Mouse (Mus musculus) heart, embryonic 10.5 days (tissue): ENCODE measurements around the gene Srpx. TPM values are rescaled to one million over a fixed set of nuclear protein-coding genes. Genes with fewer than 3 reads are reported as not detected.

Experiments
- DNase-seq: peaks from one replicate; pipeline ENCODE4 v3.0.0-alpha.2; 2017; ENCODE audit warnings: low spot score
- H3K27ac ChIP-seq: fragments of 300-500 bp; sonication (generic); 2 replicates; pipeline ENCODE4 v1.5.1; 2016; ENCODE audit warnings: mild to moderate bottlenecking
- H3K27me3 ChIP-seq: fragments of 300-500 bp; sonication (generic); 2 replicates; pipeline ENCODE4 v1.6.1; 2016; ENCODE audit warnings: mild to moderate bottlenecking; ENCODE audit not compliant: poor library complexity, insufficient read depth, severe bottlenecking
- H3K36me3 ChIP-seq: fragments of 300-500 bp; sonication (generic); 2 replicates; pipeline ENCODE4 v1.6.1; 2016; ENCODE audit warnings: mild to moderate bottlenecking, moderate library complexity
- H3K4me1 ChIP-seq: fragments of 300-500 bp; sonication (generic); 2 replicates; pipeline ENCODE4 v1.6.1; 2016; ENCODE audit warnings: mild to moderate bottlenecking
- H3K4me3 ChIP-seq: fragments of 300-500 bp; sonication (generic); 2 replicates; pipeline ENCODE4 v1.5.1; 2016; ENCODE audit warnings: mild to moderate bottlenecking, moderate library complexity
- H3K9me3 ChIP-seq: fragments of 300-500 bp; sonication (generic); 2 replicates; pipeline ENCODE4 v1.6.1; 2016; ENCODE audit warnings: mild to moderate bottlenecking, moderate library complexity
- WGBS: fragments of 180-500 bp; shearing (Covaris S2); methylation state at CpG from one replicate; pipeline ENCODE4 v1.1.7; 2016; 5-methylcytosine and 5-hydroxymethylcytosine counted together
- polyA plus RNA-seq: library from polyadenylated mRNA; unstranded; fragments of >200 nt; fragmentation: Nextera tagmentation; extraction: Ambion mirVana; gene quantifications from 2 replicates; pipeline ENCODE4 v1.2.1, GENCODE M21; 2016

Gene Srpx
- polyA plus RNA-seq = 1.9 and 4.4 TPM in 2 replicates

GRCm38 (mm10) chrX:10117065-10117719 lies at the start of gene Srpx:
Gene Srpx (minus strand): TSS chrX:10117709.
- WGBS = 20% methylated on average over 19 of the region's 19 CpGs
- no peaks in the 10 kb centered on the region for H3K4me1 ChIP-seq
- peak within 1 kb of the TSS; percentile 29; the same call in 1 of the 2 replicates for H3K27ac ChIP-seq
- DNase-seq = no peak
- peak within 1 kb of the TSS; percentile 55 for H3K4me3 ChIP-seq
- H3K36me3 ChIP-seq = no peaks in the 10 kb centered on the region
- H3K9me3 ChIP-seq = no peaks in the 10 kb centered on the region
- peaks cover 7% of the 10 kb centered on the region; the same call in 1 of the 2 replicates for H3K27me3 ChIP-seq

GRCm38 (mm10) chrX:10152390-10152789 lies 34.9 kb upstream of the Srpx start:
- no peaks in the 10 kb centered on the region for H3K9me3 ChIP-seq
- DNase-seq = no peak
- WGBS = 64% methylated on average over 3 of the region's 3 CpGs
- no peaks in the 10 kb centered on the region for H3K4me1 ChIP-seq
- H3K36me3 ChIP-seq = no peaks in the 10 kb centered on the region
- H3K4me3 ChIP-seq = no peak overlapping the region
- no peaks in the 10 kb centered on the region for H3K27me3 ChIP-seq
- no peak overlapping the region for H3K27ac ChIP-seq

- no peaks in the 10 kb centered on the region for H3K9me3 ChIP-seq
- 51% methylated on average over 3 of the region's 3 CpGs for WGBS
- DNase-seq = no peak
- no peak overlapping the region for H3K27ac ChIP-seq
- no peaks in the 10 kb centered on the region for H3K4me1 ChIP-seq
- H3K36me3 ChIP-seq = no peaks in the 10 kb centered on the region
- H3K4me3 ChIP-seq = no peak overlapping the region
- peaks cover 7% of the 10 kb centered on the region; the same call in 1 of the 2 replicates for H3K27me3 ChIP-seq
Observed at GRCm38 (mm10) chrX:10115780-10116179, 1.7 kb downstream of the Srpx start.

DNA sequence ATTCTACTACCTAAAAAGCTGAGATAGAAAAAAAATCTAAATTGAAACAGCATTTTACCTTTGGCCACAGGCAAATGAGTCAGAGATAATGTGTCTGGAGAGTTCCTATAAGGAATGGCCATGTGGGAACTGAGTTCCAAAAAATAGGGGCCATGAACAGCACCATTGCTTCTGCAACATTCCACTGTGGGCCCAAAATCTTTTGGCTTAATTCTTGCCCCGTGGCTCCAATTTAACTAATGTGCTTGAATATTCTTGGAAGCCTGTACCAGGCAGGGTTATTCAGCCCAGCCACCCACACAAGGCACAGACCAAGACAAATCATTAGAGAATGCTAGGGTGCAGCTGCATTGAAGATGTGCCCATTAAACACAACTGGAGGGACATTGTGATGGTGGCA lies 6.8 kb downstream of the Srpx start:
- Histone ChIP-seq H3K4me3 (no peak overlapping the region), H3K27me3 (0 out of 2 replicates have a peak, but pooled peaks cover 1% of the 10 kb centered on the region), H3K36me3 (no peaks in the 10 kb centered on the region), H3K4me1 (no peaks in the 10 kb centered on the region), H3K27ac (no peak overlapping the region), H3K9me3 (no peaks in the 10 kb centered on the region)
- 58% methylated on average over 1 of the region's 1 CpGs for WGBS
- DNase-seq = no peak

GRCm38 (mm10) chrX:10108558-10108957 lies 9.0 kb downstream of the Srpx start:
- Histone ChIP-seq H3K27me3 (no peaks in the 10 kb centered on the region), H3K4me3 (no peak overlapping the region), H3K9me3 (no peaks in the 10 kb centered on the region), H3K36me3 (no peaks in the 10 kb centered on the region), H3K4me1 (no peaks in the 10 kb centered on the region), H3K27ac (no peak overlapping the region)
- no peak for DNase-seq
- whole genome bisulfite sequencing = 72% methylated on average over 4 of the region's 4 CpGs

DNA sequence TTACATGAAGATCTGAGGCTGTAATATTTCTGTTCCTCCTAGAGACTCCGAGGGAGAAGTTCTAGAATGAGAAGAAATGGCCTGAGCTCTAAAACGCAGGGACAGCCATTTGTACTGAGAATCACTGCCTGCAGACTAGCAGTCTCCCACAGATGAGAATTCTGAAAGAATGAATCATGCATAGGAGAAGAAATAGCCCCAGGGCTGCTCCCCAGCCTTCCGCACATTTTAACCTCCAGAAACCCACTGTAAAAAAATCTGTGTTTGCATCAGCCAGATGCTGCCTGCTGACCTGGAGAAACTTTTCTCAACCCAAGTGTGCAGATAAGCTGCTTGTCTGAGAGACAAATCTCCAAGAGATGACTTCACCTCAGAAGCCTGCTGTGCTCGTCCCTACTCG lies 12.0 kb downstream of the Srpx start:
- H3K27ac ChIP-seq = no peak overlapping the region
- WGBS = 61% methylated on average over 5 of the region's 5 CpGs

DNA sequence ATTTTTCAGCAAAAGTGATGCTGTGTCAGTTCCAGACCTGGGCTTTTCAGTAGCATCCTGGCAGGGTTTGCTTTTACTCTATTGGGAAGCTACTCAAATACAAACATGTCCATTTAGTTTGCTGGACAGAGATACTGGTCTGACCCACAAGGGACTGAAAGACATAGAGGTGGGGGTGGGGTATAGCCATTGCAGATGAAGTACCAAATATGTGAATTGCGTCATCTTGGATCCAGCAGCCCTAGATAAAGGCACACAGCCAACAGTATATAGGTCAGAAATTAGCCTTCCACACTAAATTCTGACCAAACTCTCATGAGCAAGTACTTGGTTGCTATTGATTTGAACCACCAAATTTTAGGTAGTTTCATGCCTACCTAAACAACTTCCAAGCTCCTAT lies 14.8 kb downstream of the Srpx start:
- no peaks in the 10 kb centered on the region for H3K27me3 ChIP-seq
- 78% methylated on average over 1 of the region's 1 CpGs for whole genome bisulfite sequencing
- no peak for DNase-seq
- H3K4me3 ChIP-seq = no peak overlapping the region
- H3K9me3 ChIP-seq = no peaks in the 10 kb centered on the region
- H3K27ac ChIP-seq = no peak overlapping the region
- no peaks in the 10 kb centered on the region for H3K4me1 ChIP-seq
- H3K36me3 ChIP-seq = no peaks in the 10 kb centered on the region

More for the DNA sequence above, 12.0 kb downstream of the Srpx start:
- Histone ChIP-seq H3K4me1 (no peaks in the 10 kb centered on the region), H3K27me3 (no peaks in the 10 kb centered on the region), H3K36me3 (no peaks in the 10 kb centered on the region), H3K9me3 (no peaks in the 10 kb centered on the region), H3K4me3 (no peak overlapping the region)
- DNase-seq = no peak

DNA sequence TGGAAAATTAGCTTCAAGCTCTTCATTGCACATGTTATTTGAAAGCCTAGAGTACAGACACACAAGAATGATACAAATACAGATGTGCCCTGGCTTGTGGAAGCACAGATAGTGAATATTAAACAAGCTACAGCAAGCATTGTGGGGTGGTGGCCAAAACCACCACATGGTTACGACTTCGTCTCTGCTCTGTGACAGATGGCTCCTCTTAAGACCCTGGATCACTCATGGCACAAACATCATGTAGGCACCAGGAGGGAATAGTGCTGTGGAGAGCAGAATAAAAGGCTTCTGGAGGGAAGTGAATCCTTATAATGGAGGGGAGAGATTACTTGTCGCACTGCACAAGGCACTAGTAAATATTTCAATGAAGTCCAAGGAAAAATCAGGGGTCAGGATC lies 21.7 kb downstream of the Srpx start:
- Histone ChIP-seq H3K4me3 (no peak overlapping the region), H3K36me3 (no peaks in the 10 kb centered on the region), H3K27me3 (no peaks in the 10 kb centered on the region), H3K9me3 (no peaks in the 10 kb centered on the region), H3K4me1 (no peaks in the 10 kb centered on the region), H3K27ac (no peak overlapping the region)
- DNase-seq = no peak
- WGBS = 89% methylated on average over 3 of the region's 3 CpGs

- H3K27ac ChIP-seq = no peak overlapping the region
- no peaks in the 10 kb centered on the region for H3K9me3 ChIP-seq
- WGBS = 70% methylated on average over 3 of the region's 3 CpGs
- no peaks in the 10 kb centered on the region for H3K4me1 ChIP-seq
- H3K27me3 ChIP-seq = no peaks in the 10 kb centered on the region
- no peak overlapping the region for H3K4me3 ChIP-seq
- DNase-seq = no peak
- H3K36me3 ChIP-seq = no peaks in the 10 kb centered on the region
Observed at GRCm38 (mm10) chrX:10080385-10080784, 37.1 kb downstream of the Srpx start.

- DNase-seq = no peak
- Histone ChIP-seq H3K4me1 (no peaks in the 10 kb centered on the region), H3K27me3 (no peaks in the 10 kb centered on the region), H3K36me3 (no peaks in the 10 kb centered on the region), H3K27ac (no peak overlapping the region), H3K9me3 (no peaks in the 10 kb centered on the region), H3K4me3 (no peak overlapping the region)
- 68% methylated on average over 1 of the region's 1 CpGs for WGBS
Observed at GRCm38 (mm10) chrX:10079981-10080380, 37.5 kb downstream of the Srpx start.

- Histone ChIP-seq H3K27ac (no peak overlapping the region), H3K4me3 (no peak overlapping the region), H3K9me3 (no peaks in the 10 kb centered on the region), H3K36me3 (no peaks in the 10 kb centered on the region), H3K27me3 (no peaks in the 10 kb centered on the region), H3K4me1 (no peaks in the 10 kb centered on the region)
- no peak for DNase-seq
- 80% methylated on average over 3 of the region's 3 CpGs for WGBS
Observed at GRCm38 (mm10) chrX:10073966-10074365, 43.5 kb downstream of the Srpx start.

DNA sequence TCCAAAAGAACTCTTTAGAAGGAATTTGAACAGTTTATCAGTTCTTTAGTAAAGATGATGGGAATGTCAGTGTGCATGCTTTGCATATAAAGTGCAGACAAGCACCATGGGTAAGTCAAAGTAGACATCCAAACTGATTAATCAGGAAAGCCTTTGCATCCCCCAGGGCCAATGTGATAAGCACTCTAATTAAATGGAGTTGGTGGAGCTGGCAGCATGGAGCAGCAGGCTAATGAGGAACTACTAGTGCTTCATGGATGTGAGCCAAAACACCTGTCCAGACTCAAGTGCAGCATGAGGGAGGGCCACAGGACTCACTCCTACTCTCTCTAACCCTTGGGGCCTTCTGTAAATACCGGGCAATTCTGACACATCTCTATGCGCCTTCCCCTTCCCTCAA lies 46.0 kb downstream of the Srpx start:
- Histone ChIP-seq H3K9me3 (no peaks in the 10 kb centered on the region), H3K4me1 (no peaks in the 10 kb centered on the region), H3K4me3 (no peak overlapping the region), H3K27me3 (no peaks in the 10 kb centered on the region), H3K27ac (no peak overlapping the region), H3K36me3 (no peaks in the 10 kb centered on the region)
- DNase-seq = no peak
- WGBS = 72% methylated on average over 2 of the region's 2 CpGs

DNA sequence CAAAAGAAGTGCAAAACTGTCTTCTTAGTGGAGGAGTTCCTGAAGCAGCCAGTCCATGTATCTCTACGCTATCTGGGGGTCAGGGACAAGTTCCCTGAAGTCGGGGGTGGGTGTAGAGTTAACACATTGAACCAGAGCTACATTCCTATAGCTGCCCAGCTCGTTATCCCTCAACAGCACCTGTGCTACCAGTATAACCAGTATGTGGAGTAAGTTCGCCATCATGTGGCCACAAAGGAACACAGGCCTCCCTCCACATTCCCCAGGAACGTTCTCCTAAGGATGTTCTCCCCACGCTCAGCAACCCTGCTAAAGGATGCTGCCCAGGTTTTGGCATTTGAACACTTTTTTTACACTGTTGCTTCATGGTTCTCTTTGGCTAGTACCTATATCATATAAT lies 46.8 kb downstream of the Srpx start:
- Histone ChIP-seq H3K4me1 (no peaks in the 10 kb centered on the region), H3K9me3 (no peaks in the 10 kb centered on the region), H3K27ac (no peak overlapping the region), H3K36me3 (no peaks in the 10 kb centered on the region), H3K4me3 (no peak overlapping the region), H3K27me3 (no peaks in the 10 kb centered on the region)
- 13% methylated on average over 6 of the region's 6 CpGs for WGBS
- no peak for DNase-seq

GRCm38 (mm10) chrX:10069405-10069804 lies 48.1 kb downstream of the Srpx start:
- no peaks in the 10 kb centered on the region for H3K9me3 ChIP-seq

More at GRCm38 (mm10) chrX:10069405-10069804, 48.1 kb downstream of the Srpx start:
- no peak for DNase-seq
- Histone ChIP-seq H3K27ac (no peak overlapping the region), H3K4me3 (no peak overlapping the region), H3K4me1 (no peaks in the 10 kb centered on the region), H3K36me3 (no peaks in the 10 kb centered on the region), H3K27me3 (no peaks in the 10 kb centered on the region)
- 69% methylated on average over 4 of the region's 4 CpGs for WGBS
